Mouse (Mus musculus) embryo, embryonic 9.5 days (tissue): Measurements from ENCODE around the gene Sfmbt1.
A peak's percentile ranks its signal among the peaks of the same experiment; 100 is the strongest.
"Not testable (repeated sequence)": the region's sequence is repeated elsewhere in the genome, so short reads cannot be mapped to it uniquely, and the experiment has no call there.

Source experiments
- DNase-seq: peaks from one replicate; pipeline ENCODE4 v3.0.0-alpha.2; 2017; ENCODE audit errors: extremely low spot score

Gene Sfmbt1

DNA sequence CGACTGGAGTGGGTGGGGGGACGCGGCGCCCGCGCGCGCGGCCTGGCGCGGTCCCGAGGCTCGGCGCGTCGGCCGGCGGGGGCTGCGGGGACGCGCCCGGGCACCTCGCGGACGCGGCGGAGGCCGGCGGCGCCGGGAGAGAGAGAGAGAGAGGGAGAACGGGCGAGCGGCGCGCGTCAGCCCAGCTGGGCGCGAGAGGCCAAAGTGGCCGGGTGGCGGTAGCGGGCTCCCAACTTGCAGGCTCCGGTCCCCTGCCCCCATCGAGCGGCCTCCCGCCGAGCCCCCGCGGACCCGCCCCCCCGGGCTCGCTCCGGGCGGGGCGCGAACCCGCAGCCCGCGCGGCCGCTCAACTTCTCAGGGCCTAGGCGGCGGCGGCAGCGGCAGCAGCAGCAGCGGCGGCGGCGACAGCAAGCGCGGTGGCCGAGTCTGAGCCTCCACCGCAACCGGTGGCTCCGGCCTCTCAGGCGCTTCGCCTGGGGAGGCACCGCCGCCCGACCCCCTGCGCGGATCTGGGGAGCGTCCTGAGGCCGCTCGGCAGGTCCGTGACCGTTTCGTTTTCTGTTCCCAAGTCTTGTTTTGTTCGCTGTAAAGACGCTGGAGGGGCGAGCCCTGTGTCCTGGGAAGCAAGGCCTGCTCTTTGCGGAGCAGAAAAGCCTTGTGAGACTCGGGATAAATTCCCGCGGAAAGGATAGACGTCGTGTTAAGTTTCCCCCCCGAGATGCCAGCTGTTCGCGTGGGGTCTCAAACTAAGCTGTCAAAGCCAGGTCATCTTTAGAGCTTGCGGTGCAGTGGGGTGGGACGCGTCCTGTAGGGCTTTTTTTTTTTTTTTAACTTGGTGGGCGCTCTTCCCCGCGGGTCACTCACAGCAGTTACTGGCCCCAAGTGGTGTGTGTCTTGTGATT, 1.7 kb downstream of the Sfmbt1 start:
- peak; percentile 72 for DNase-seq

DNA sequence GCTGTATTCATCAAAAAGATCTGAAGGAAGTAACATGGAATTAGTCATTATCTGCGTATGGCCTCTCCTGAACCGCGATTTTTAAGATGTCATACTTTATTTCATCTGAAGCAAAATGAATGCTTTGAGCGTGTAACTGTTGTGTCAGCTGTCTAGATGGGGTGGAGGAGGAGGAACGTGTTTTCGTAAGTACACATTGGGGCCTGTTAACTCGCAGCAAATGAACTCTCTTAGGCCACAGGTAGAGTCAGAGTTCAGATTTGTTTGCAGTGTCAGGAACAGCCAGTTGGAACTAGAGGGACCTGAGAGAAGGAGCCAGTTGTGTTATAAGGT, 2.3 kb downstream of the Sfmbt1 start:
- peak; percentile 14 for DNase-seq

GRCm38 (mm10) chr14:30718696-30719095, 4.0 kb downstream of the Sfmbt1 start:
- DNase-seq: not testable (repeated sequence)

GRCm38 (mm10) chr14:30719514-30719913, 4.9 kb downstream of the Sfmbt1 start:
- no peak for DNase-seq

GRCm38 (mm10) chr14:30721850-30722249, 7.2 kb downstream of the Sfmbt1 start:
- DNase-seq: no peak

GRCm38 (mm10) chr14:30722406-30722805, 7.8 kb downstream of the Sfmbt1 start:
- no peak for DNase-seq

DNA sequence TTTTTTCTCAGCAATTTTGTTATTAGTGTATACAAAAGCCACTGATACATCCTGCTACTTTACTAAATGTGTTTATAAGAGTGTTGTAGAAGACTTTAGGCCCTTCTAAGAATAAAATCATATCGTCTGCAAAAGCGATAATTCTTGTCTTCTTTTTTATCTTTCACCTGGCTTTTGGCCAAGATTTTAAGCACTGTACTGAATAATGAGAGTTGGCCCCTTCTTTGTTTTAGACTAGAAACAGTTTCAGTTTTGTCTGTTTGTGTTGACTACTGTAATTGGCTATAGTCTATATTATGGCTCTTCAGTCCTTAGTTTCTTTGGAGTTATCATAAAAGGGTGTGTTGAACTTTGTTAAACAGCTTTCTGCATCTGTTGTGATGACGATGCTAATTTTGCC, 17.2 kb downstream of the Sfmbt1 start:
- no peak for DNase-seq

- DNase-seq: no peak
Measured at GRCm38 (mm10) chr14:30734665-30735064, 20.0 kb downstream of the Sfmbt1 start.

DNA sequence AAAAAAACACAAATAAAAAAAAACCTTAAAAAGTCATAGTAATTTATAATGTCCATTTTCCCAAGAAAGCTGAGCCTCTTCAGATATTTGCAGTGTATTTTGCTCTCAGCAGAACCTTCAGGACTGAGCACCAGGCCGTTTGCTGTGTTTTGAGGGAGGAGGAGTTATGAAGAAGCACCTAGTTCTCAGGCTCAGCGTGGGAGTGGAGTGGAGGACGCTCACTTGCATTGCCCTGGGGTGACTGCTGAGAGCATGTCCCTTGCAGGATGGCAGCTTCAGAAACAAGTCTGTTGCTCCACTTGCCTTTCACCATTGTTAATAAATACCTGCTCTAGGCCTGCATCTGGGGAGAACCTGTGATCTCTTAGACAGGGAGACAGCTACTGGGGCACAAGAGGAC, 21.2 kb downstream of the Sfmbt1 start:
- DNase-seq: no peak

DNA sequence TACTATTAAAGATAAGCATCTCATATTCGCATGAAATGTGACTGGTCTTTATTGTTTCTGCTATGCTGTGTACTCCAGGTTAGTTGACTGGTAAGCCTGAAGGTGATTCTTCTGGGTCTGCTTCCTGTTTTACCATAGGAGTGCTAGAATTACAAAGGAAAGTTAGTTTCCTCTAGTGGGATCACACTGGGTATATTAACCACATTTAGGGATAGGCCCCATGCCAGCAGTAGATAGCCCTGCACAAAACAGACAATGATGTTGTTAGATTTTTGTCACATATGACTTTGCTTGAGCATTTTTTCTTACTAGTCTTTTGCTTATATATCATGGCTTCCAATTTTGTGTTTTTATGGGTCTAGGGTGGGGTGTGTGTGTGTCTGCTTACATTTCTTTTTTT, 21.8 kb downstream of the Sfmbt1 start:
- no peak for DNase-seq

DNA sequence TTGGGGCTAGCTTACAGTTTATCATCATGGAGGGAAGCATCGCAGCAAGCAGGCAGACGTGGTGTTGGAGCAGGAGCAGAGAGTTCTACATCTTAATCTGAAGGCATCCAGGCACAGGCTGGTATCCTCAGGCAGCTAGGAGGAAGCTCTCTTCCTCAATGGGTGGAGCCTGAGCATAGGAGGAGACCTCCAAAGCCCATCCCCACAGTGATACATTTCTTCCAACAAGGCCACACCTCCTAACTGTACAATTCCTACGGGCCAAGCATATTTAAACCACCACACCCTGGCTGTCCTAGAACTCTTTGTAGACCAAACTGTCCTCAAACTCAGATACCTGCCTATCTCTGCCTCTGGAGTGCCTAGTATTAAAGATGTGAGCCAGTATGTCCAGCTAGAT, 29.2 kb downstream of the Sfmbt1 start:
- no peak for DNase-seq

DNA sequence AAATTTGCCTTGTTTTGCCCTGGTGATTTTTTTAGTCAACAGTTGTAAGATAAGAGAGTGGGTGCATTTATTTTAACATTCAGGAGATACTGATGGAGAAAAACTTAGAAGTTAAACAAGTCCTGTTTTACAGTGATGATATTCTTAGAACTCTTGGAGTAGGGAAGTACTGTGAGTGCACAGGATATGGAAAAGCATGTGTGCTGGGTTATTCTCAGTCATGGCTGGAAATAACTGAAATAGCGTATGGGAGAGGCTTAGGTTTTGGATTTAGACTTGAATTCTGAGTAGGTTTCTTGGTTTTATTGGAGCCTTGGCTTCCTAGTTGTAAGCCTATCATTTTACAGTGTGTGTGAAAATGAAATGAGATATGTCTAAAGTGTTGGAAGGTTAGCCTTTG, 31.5 kb downstream of the Sfmbt1 start:
- no peak for DNase-seq

GRCm38 (mm10) chr14:30757239-30757638, 42.6 kb downstream of the Sfmbt1 start:
- no peak for DNase-seq

DNA sequence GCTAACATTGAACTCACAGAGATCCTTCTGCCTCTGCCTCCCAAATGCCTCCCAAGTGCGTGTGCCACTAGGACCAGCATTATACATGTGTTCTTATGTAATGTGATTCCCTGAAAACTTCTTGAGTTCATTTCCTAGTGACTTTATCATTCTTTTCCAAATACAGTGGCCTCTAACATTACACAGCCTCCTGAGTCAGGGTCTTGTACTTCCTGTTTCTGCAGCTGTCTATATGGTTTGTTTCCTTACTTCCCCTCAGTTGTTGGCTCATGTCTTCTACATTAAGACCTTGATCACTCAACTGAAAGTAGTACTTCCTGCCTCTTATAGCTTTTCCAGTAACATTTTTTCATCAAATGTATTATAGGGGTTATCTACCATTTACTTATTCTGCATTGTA, 46.6 kb downstream of the Sfmbt1 start:
- DNase-seq: no peak

- DNase-seq: no peak
Measured at GRCm38 (mm10) chr14:30762131-30762903, 47.7 kb downstream of the Sfmbt1 start.

DNA sequence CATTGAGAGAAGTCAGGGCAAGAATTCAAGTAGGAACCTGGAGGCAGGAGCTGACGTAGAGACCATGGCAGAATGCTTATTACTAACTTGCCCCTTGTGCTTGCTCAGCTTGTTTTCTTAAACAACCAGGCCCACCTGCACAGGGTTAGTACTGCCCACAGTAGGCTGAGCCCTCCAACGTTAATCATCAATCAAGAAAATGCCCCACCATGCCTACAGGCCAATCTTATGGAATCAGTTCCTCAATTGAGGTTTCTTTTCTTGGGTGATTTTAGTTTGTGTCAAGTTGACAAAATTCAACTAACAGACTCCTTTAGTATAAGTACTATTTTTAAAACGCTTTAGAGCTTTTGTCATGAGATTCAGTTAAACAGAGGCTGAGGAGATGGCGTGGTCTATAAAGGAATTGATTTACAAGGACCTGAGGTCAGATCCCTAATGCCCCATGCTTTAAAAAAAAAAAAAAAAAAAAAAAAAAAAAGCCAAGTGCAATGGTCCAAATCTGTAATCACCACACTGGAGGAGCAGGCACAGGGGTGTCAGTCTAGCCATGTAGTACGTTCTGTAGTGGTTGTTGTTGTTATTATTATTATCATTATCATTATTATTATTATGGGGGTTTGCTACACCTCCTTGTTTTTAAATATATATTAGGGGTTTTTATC, 48.4 kb downstream of the Sfmbt1 start:
- DNase-seq: no peak

DNA sequence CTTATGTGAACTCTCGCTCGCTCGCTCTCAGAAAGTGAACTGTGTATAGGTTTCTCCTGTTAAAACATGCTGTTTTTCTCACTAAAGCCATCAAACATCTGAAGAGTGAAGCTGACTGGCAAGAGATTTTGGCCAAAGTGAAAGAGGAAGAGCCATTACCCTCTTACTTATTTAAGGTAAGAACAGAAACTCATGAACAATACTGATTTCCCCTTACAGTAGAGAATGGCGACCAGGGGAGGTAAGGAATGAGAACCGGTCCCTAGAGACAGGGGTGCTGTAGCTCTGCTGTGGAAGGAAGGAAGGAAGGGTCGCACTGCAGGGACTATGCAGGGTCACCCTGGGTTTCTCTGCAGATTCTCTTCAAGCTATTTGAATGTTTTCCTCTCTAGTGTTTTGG, 70.0 kb downstream of the Sfmbt1 start:
- DNase-seq: no peak

- no peak for DNase-seq
Measured at GRCm38 (mm10) chr14:30789471-30789870, 74.8 kb downstream of the Sfmbt1 start.

- DNase-seq: no peak
Measured at GRCm38 (mm10) chr14:30792871-30793270, 78.2 kb downstream of the Sfmbt1 start.

DNA sequence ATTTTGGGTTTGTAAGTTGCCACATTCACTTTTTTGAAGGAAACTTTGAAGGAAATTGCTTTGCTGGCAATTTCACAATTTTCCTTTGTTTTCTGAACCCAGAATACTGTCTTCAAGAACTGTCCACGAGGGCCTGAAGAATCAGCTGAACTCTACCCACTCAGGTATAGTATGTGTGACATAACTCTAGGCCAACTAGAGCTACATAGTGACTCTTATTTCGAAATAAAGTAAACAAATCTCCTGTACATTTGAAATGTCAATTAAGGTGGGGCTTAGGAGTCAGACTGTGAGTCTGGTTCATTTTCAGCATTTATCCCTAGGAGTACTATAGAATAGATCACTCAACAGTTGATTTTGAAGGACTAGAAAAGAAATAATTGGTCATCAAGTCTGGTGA, 87.1 kb downstream of the Sfmbt1 start:
- DNase-seq: no peak

GRCm38 (mm10) chr14:30821136-30821535, 106.5 kb downstream of the Sfmbt1 start:
- DNase-seq: no peak

GRCm38 (mm10) chr14:30824456-30824995, 109.9 kb downstream of the Sfmbt1 start:
- no peak for DNase-seq
